14 mouse cellular contexts compared by ENCODE assay signal in the genomic region with DNA sequence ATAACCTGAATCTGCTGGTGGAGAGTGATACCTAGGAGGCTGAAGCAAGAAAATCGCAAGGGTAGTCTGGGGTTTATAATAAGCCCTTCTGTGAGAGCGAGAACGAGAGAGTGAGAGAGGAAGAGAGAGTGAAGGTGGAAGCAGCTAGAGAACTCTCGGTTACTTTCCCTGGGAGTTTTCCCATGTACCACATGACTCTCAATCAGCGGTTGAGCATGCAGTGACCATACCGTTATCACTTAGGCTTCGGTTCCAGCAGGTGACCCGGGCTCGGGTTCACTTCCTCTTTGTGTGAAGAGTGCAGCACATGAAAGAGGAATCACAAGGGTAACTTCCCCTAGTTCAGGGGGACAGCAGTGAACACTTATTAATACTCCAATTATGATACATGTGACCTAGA.
DNase-seq lines count a peak whose midpoint lies in the region; ATAC-seq lines count a peak whose summit lies in the region.
"Had no signal": no experiment of that assay in that cellular context is flagged by ENCODE, and none has a peak within 500 bp of the region (broad histone marks: within the 10 kb centered on the region; RNA-seq: fewer than 3 reads in every experiment).

No protein-coding gene starts in this region.

- no peaks in the 10 kb centered on the region for H3K27me3 ChIP-seq in splenic B cell, adult 2 months (ENCODE audit: control insufficient read depth, insufficient read depth, low read length, poor library complexity, severe bottlenecking)
- H3K27me3 ChIP-seq: limb, embryonic 12.5 days; neural tube, embryonic 15.5 days; stomach, embryonic 15.5 days had no signal

- no peaks in the 10 kb centered on the region for H3K36me3 ChIP-seq in splenic B cell, adult 2 months (ENCODE audit: control insufficient read depth, insufficient read depth, low read length, poor library complexity, severe bottlenecking)
- H3K36me3 ChIP-seq: limb, embryonic 12.5 days; neural tube, embryonic 15.5 days; stomach, embryonic 15.5 days had no signal

- peak; percentile 97 for ATAC-seq in common myeloid progenitor, adult 5-6 weeks (replicated peaks; ENCODE audit: low read depth, poor library complexity, severe bottlenecking)

- DNase-seq in lung, postnatal 25 days (ENCODE audit: low spot score): peak; percentile 28
- no peak for DNase-seq in lung, postnatal 10 days
- DNase-seq in monocyte, adult 2 months (ENCODE audit: low read depth in 1 of 2, low spot score in 2 of 2): peak; percentile 21 to 32
- peak; percentile 94 for DNase-seq in splenic B cell, adult 2 months (ENCODE audit: low read depth, low spot score)
- DNase-seq in gastrocnemius, adult 8-10 months (ENCODE audit: low spot score in 2 of 2): no peak
- DNase-seq in kidney, postnatal 4 days: no peak
- DNase-seq in adrenal gland, adult 8-10 months: no peak
- DNase-seq: cerebellum, adult 11 months; right cerebral cortex, adult 18-20 months; thymus, postnatal 4 days had no signal

Comparison
In these comparisons a context has a peak if more than half of its experiments do, and no peak if none do; other contexts are left out.
1. DNase-seq: peak in lung, postnatal 25 days (single experiment), monocyte, adult 2 months (2 of 2) and splenic B cell, adult 2 months (single experiment); none in lung, postnatal 10 days (single experiment), gastrocnemius, adult 8-10 months (0 of 2), kidney, postnatal 4 days (0 of 2) and adrenal gland, adult 8-10 months (single experiment).